Mouse (Mus musculus): Measurements from ENCODE around the gene Mgat4e. TPM values are rescaled to one million over a fixed set of nuclear protein-coding genes. Genes with fewer than 3 reads are reported as not detected.

Gene Mgat4e
- total and polyA plus RNA-seq, 3 experiments, result 0.08 to 0.17 TPM; not detected in 1

DNA sequence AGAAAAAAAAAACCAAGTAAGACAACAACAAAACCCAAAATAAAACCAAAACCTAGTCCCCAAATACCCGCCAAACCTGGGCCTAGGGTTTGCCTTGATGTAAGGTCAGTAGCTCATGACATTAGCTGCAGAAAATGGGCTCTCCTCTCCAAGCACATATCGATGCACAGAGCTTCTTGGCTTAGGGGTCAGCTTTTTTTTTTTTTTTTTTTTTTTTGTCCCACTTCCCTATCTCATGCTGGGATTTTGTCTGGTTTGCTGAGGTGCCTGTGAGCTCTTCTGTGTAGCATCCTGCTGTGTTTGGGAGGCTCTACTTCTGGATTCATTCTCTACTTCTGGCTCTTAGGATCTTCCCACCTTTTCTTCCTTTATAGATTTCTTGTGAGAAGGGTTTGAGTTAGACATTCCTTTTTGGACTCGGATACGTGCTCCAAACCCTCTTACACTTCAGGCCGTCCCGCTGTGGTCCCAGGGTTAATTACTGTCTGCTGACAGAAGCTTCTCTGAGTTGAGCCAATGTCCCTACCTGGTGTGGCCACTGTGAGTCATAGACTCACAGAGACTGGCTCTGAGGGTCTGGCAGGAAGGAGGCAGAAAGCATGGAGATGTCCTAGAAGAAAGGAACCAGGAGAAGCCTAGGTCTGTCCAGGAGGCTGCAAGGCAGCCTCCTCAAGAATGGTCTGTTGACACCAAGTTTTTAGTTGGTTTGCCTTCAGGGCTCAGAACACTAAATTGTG, 28.1 kb upstream of the Mgat4e start:
- H3K79me2 ChIP-seq (ENCODE audit: control insufficient read depth, insufficient read depth, low read length, poor library complexity), result peaks cover 30% of the 10 kb centered on the region
- H3K9ac ChIP-seq (ENCODE audit: control insufficient read depth, low read depth, low read length, poor library complexity, severe bottlenecking), result no peak overlapping the region
- H3K4me3 ChIP-seq (ENCODE audit: control insufficient read depth in 1 of 2, insufficient read depth in 1 of 2, low read depth in 2 of 2, low read length in 2 of 2), result no peak overlapping the region
- no peaks in the 10 kb centered on the region for H3K27me3 ChIP-seq (ENCODE audit: control insufficient read depth in 1 of 2, insufficient read depth in 2 of 2, low read length in 2 of 2)
- TF ChIP-seq MXI1 (IDR thresholded peaks at IDR 0.05; ENCODE audit: low read depth, low read length), result no peak
- TF ChIP-seq ZNF384 (IDR thresholded peaks at IDR 0.05; ENCODE audit: low read depth, low read length), result peak; percentile 65
- no peak for TF ChIP-seq GATA1 (IDR thresholded peaks at IDR 0.05; ENCODE audit: low read depth, low read length)
- TF ChIP-seq GABPA (IDR thresholded peaks at IDR 0.05; ENCODE audit: low read depth, low read length), result no peak
- no peaks in the 10 kb centered on the region for H3K9me3 ChIP-seq (replicated peaks; ENCODE audit: insufficient read depth, low read length)
- DNase-seq (ENCODE audit: low read depth, low spot score), result no peak
- H3K36me3 ChIP-seq (ENCODE audit: control insufficient read depth in 1 of 2, insufficient read depth in 2 of 2, low read length in 2 of 2), result peaks cover 5 to 9% of the 10 kb centered on the region in 2 experiments
- no peak overlapping the region for H3K27ac ChIP-seq (ENCODE audit: control insufficient read depth, low read depth, low read length)
- H3K4me1 ChIP-seq (ENCODE audit: control insufficient read depth in 1 of 2, insufficient read depth in 2 of 2, low read length in 2 of 2), result peaks cover 0 to 28% of the 10 kb centered on the region in 2 experiments; a peak in 3 of 4 replicates

DNA sequence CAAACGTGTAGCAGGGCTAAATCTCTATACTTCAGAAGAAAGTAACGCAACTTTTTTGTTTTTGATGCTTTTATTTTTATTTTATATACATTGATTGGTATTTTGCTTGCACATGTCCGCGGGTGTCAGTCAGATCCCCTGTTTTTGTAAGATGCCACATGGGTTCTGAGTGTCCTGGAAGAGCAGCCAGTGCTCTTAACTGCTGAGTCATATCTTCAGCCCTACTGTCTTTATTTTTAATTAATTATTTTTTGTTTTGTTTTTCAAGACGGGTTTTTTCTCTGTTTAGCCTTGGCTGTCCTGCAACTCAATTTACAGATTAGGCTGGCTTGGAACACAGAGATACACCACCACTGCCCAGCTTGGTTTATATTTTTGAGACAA, 24.4 kb upstream of the Mgat4e start:
- Histone ChIP-seq H3K9ac (ENCODE audit: control insufficient read depth, low read depth, low read length, poor library complexity, severe bottlenecking) (no peak overlapping the region), H3K27ac (ENCODE audit: control insufficient read depth, low read depth, low read length) (no peak overlapping the region), H3K27me3 (ENCODE audit: control insufficient read depth in 1 of 2, insufficient read depth in 2 of 2, low read length in 2 of 2) (no peaks in the 10 kb centered on the region), H3K4me1 (ENCODE audit: control insufficient read depth in 1 of 2, insufficient read depth in 2 of 2, low read length in 2 of 2) (peaks cover 5 to 20% of the 10 kb centered on the region in 2 experiments), H3K36me3 (ENCODE audit: control insufficient read depth in 1 of 2, insufficient read depth in 2 of 2, low read length in 2 of 2) (peaks cover 6 to 12% of the 10 kb centered on the region in 2 experiments), H3K4me3 (ENCODE audit: control insufficient read depth in 1 of 2, insufficient read depth in 1 of 2, low read depth in 2 of 2, low read length in 2 of 2) (no peak overlapping the region), H3K9me3 (replicated peaks; ENCODE audit: insufficient read depth, low read length) (no peaks in the 10 kb centered on the region), H3K79me2 (ENCODE audit: control insufficient read depth, insufficient read depth, low read length, poor library complexity) (peaks cover 48% of the 10 kb centered on the region)
- TF ChIP-seq MAFK (IDR thresholded peaks at IDR 0.05; ENCODE audit: borderline replicate concordance, low read depth, low read length) (no peak), ETS1 (IDR thresholded peaks at IDR 0.05; ENCODE audit: low read depth, low read length) (no peak), SMC3 (IDR thresholded peaks at IDR 0.05; ENCODE audit: low read depth, low read length) (no peak), HCFC1 (IDR thresholded peaks at IDR 0.05; ENCODE audit: low read depth, low read length) (no peak), NELFE (IDR thresholded peaks at IDR 0.05; ENCODE audit: low read depth, low read length) (no peak), ZNF384 (IDR thresholded peaks at IDR 0.05; ENCODE audit: low read depth, low read length) (no peak), POLR2AphosphoS2 (IDR thresholded peaks at IDR 0.05; ENCODE audit: low read length) (no peak), E2F4 (IDR thresholded peaks at IDR 0.05; ENCODE audit: borderline replicate concordance, low read depth, low read length) (no peak), TCF12 (IDR thresholded peaks at IDR 0.05; ENCODE audit: low read depth, low read length) (no peak), RCOR1 (IDR thresholded peaks at IDR 0.05; ENCODE audit: low read depth, low read length) (no peak), MYC (IDR thresholded peaks at IDR 0.05; ENCODE audit: low read depth, low read length) (no peak), NRF1 (IDR thresholded peaks at IDR 0.05; ENCODE audit: insufficient read depth, low read depth, low read length, poor library complexity, severe bottlenecking) (no peak), MAX (IDR thresholded peaks at IDR 0.05; ENCODE audit: low read length) (no peak), USF1 (IDR thresholded peaks at IDR 0.05; ENCODE audit: low read depth, low read length) (no peak), POLR2AphosphoS5 (IDR thresholded peaks at IDR 0.05; ENCODE audit: borderline replicate concordance, low read depth, low read length) (no peak), GATA1 (IDR thresholded peaks at IDR 0.05; ENCODE audit: low read depth, low read length) (no peak), CTCF (IDR thresholded peaks at IDR 0.05 in 2 of 3, conservative IDR thresholded peaks at IDR 0.05 in 1 of 3; ENCODE audit: control insufficient read depth in 1 of 3, insufficient read depth in 1 of 3, low read depth in 2 of 3, low read length in 3 of 3, poor library complexity in 1 of 3, severe bottlenecking in 1 of 3) (no peak)
- no peak for DNase-seq (ENCODE audit: low read depth, low spot score)

Measured in MEL (cell line).